Mouse (Mus musculus) frontal cortex, adult 2 months (tissue): ENCODE measurements around the gene Clspn. TPM values are rescaled to one million over a fixed set of nuclear protein-coding genes. Genes with fewer than 3 reads are reported as not detected.
A peak's percentile ranks its signal among the peaks of the same experiment; 100 is the strongest.

Experiments used
- DNase-seq, 2 experiments: peaks; one replicate each; pipeline ENCODE4 v3.0.0; 2022; ENCODE audit warnings: low spot score in 1 of 2; ENCODE audit errors: extremely low spot score in 1 of 2
- polyA plus RNA-seq: library from polyadenylated mRNA; depleted of rRNA; stranded (reverse); fragments of >200 nt; gene quantifications from 2 replicates; pipeline ENCODE4 v1.2.3, GENCODE M21; 2012; rRNA removed

Clspn gene
- polyA plus RNA-seq, 1 experiment = 0.50 TPM

GRCm38 (mm10) chr4:126631922-126632321, 75.2 kb downstream of the Clspn start:
- no peak for DNase-seq

DNA sequence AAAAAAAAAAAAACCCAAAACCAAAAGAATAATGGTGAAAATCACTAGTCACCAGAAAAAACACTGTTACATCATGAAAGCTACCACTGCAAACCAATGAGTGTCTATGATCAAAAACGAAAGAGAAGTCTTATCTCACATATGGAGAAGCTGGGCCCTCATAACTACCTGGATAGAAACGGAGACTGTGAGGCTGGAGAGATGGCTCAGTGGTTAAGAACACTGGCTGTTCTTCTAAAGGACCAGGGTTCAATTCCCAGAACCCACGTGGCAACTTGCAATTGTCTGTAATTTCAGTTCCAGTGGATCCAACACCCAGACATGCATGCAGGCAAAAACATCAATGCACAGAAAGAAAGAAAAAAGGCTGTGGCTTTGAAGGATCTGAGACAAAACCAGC, 75.9 kb downstream of the Clspn start:
- no peak for DNase-seq

- DNase-seq = no peak
Measured at GRCm38 (mm10) chr4:126636330-126636729, 79.6 kb downstream of the Clspn start.

GRCm38 (mm10) chr4:126637446-126637845, 80.7 kb downstream of the Clspn start:
- DNase-seq = no peak

GRCm38 (mm10) chr4:126639339-126639738, 82.6 kb downstream of the Clspn start:
- no peak for DNase-seq

DNA sequence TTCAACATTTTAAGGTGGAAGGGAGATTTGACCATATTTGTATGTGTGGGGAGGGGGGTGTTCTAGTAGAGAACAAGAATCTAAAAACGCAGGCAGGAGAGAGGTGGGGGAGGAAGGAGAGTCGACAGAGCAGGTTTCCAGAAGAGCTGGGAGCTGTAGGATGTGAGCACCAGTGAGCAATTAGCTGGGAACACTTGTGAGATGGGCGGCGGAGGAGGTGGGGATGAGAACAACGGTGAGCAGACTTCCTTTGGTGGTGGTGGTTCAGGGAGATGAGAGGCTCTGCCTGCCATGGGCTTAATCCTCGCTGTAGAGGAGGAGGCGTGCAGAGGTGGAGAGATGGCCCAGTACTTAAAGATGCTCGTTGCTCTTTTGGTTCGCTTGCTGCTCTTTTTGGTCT, 85.2 kb downstream of the Clspn start:
- peak; percentile 35 to 72 for DNase-seq

Other genes with a start within 250 kb of the Clspn start
- gene Adprhl2, start 235.2 kb upstream of the Clspn start, polyA plus RNA-seq = 41.7 and 41.8 TPM in 2 replicates
- 5.5 and 6.7 TPM in 2 replicates for gene Tekt2, start 231.2 kb upstream of the Clspn start, polyA plus RNA-seq
- 10.9 and 11.5 TPM in 2 replicates for gene Ago3, start 127.4 kb upstream of the Clspn start, polyA plus RNA-seq
- 32.0 and 35.6 TPM in 2 replicates for gene Ago1, start 88.4 kb upstream of the Clspn start, polyA plus RNA-seq
- 6.4 and 6.8 TPM in 2 replicates for gene Ago4, start 23.5 kb upstream of the Clspn start, polyA plus RNA-seq
- gene 5730409E04Rik, start 52.9 kb downstream of the Clspn start, polyA plus RNA-seq = 50.9 and 53.0 TPM in 2 replicates
- 171 and 176 TPM in 2 replicates for gene Psmb2, start 120.7 kb downstream of the Clspn start, polyA plus RNA-seq
- 0.04 TPM in 1 of 2 replicates, not detected in the other for gene Tfap2e, start 179.3 kb downstream of the Clspn start, polyA plus RNA-seq
- 953 and 983 TPM in 2 replicates for gene Ncdn, start 196.5 kb downstream of the Clspn start, polyA plus RNA-seq
- 50.5 and 53.4 TPM in 2 replicates for gene AU040320, start 196.6 kb downstream of the Clspn start, polyA plus RNA-seq